Mouse (Mus musculus) heart, embryonic 12.5 days (tissue): ENCODE data around the gene Wnt2b. TPM values are rescaled to one million over a fixed set of nuclear protein-coding genes. Genes with fewer than 3 reads are reported as not detected.

Source experiments
- ATAC-seq: fragments of 200-750 bp; cut with Nextera tagmentation; 2 replicates; pipeline ENCODE4 v1.8.0; 2017; ENCODE audit warnings: moderate TSS enrichment, moderate library complexity; ENCODE audit not compliant: insufficient number of reproducible peaks, low FRiP score
- H3K27ac ChIP-seq: fragments of 300-500 bp; sonication (generic); 2 replicates; pipeline ENCODE4 v1.5.1; 2016; ENCODE audit warnings: mild to moderate bottlenecking, moderate library complexity; ENCODE audit not compliant: poor library complexity, severe bottlenecking
- H3K27me3 ChIP-seq: fragments of 300-500 bp; sonication (generic); replicated peaks from 2 replicates; pipeline ENCODE4 v1.6.1; 2016; ENCODE audit warnings: mild to moderate bottlenecking, moderate library complexity
- H3K36me3 ChIP-seq: fragments of 300-500 bp; sonication (generic); 2 replicates; pipeline ENCODE4 v1.6.1; 2016; ENCODE audit warnings: mild to moderate bottlenecking, moderate library complexity
- H3K4me1 ChIP-seq: fragments of 300-500 bp; sonication (generic); replicated peaks from 2 replicates; pipeline ENCODE4 v1.6.1; 2016; ENCODE audit warnings: mild to moderate bottlenecking
- H3K4me2 ChIP-seq: fragments of 300-500 bp; sonication (generic); 2 replicates; pipeline ENCODE4 v1.6.1; 2016; ENCODE audit warnings: mild to moderate bottlenecking, moderate library complexity
- H3K4me3 ChIP-seq: fragments of 300-500 bp; sonication (generic); 2 replicates; pipeline ENCODE4 v1.5.1; 2016; ENCODE audit warnings: mild to moderate bottlenecking
- H3K9ac ChIP-seq: fragments of 300-500 bp; sonication (generic); 2 replicates; pipeline ENCODE4 v1.6.1; 2016; ENCODE audit warnings: mild to moderate bottlenecking, moderate library complexity
- H3K9me3 ChIP-seq: fragments of 300-500 bp; sonication (generic); replicated peaks from 2 replicates; pipeline ENCODE4 v1.6.1; 2016; ENCODE audit warnings: mild to moderate bottlenecking, moderate library complexity
- WGBS: fragments of 180-500 bp; shearing (Covaris S2); methylation state at CpG from one replicate; pipeline ENCODE4 v1.1.7; 2016; 5-methylcytosine and 5-hydroxymethylcytosine counted together
- polyA plus RNA-seq: library from polyadenylated mRNA; unstranded; fragments of >200 nt; fragmentation: Nextera tagmentation; extraction: Ambion mirVana; gene quantifications from 2 replicates; pipeline ENCODE4 v1.2.1, GENCODE M21; 2016

The Wnt2b gene
- polyA plus RNA-seq, 1 experiment from 2014 or later = 1.4 TPM

- no peak for ATAC-seq
- H3K36me3 ChIP-seq = peaks cover 21% of the 10 kb centered on the region
- H3K4me3 ChIP-seq = no peak overlapping the region
- peak overlapping the region; percentile 26; the same call in 1 of the 2 replicates for H3K27ac ChIP-seq
- 23% methylated on average over 5 of the region's 5 CpGs for WGBS
- no peak overlapping the region for H3K4me2 ChIP-seq
- no peaks in the 10 kb centered on the region for H3K27me3 ChIP-seq
- H3K9me3 ChIP-seq = no peaks in the 10 kb centered on the region
- peaks cover 53% of the 10 kb centered on the region for H3K4me1 ChIP-seq
- no peak overlapping the region for H3K9ac ChIP-seq
Measured at GRCm38 (mm10) chr3:104942682-104943081, 19.0 kb downstream of the Wnt2b start.

GRCm38 (mm10) chr3:104940691-104941090 is 21.0 kb downstream of the Wnt2b start:
- 0 out of 2 replicates have a peak, but pooled peaks cover 4% of the 10 kb centered on the region for H3K9me3 ChIP-seq
- H3K27ac ChIP-seq = no peak overlapping the region
- H3K27me3 ChIP-seq = no peaks in the 10 kb centered on the region
- no peak overlapping the region for H3K4me3 ChIP-seq
- no peak overlapping the region for H3K4me2 ChIP-seq
- no peak for ATAC-seq
- 35% methylated on average over 6 of the region's 6 CpGs for WGBS
- no peak overlapping the region for H3K9ac ChIP-seq
- H3K36me3 ChIP-seq = peaks cover 10% of the 10 kb centered on the region
- peaks cover 56% of the 10 kb centered on the region for H3K4me1 ChIP-seq

DNA sequence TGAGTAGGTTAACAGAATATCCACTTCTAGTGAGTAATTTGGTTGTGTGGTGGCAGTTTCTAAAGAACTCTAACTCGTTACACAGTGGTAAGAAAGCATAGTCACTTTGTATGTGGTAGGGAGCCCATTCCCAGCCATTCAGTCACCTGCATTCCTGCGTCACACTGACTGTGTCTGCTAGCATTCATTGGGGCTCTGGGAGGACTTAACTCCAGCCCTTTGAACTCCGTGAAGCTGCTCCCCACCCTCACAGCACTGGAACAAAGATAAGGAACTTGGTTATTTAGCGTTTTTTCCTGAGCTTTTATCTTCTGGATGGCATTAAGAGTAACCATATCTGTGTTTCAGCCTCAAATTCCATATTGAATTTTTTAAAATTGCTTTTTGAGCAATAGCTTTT is 23.4 kb downstream of the Wnt2b start:
- H3K4me2 ChIP-seq = no peak overlapping the region
- no peak overlapping the region for H3K9ac ChIP-seq
- 29% methylated on average over 4 of the region's 4 CpGs for WGBS
- no peak overlapping the region for H3K4me3 ChIP-seq
- H3K4me1 ChIP-seq = peaks cover 35% of the 10 kb centered on the region
- H3K27me3 ChIP-seq = no peaks in the 10 kb centered on the region
- H3K9me3 ChIP-seq = 0 out of 2 replicates have a peak, but pooled peaks cover 4% of the 10 kb centered on the region
- no peak for ATAC-seq
- H3K27ac ChIP-seq = no peak overlapping the region
- H3K36me3 ChIP-seq = peaks cover 18% of the 10 kb centered on the region

DNA sequence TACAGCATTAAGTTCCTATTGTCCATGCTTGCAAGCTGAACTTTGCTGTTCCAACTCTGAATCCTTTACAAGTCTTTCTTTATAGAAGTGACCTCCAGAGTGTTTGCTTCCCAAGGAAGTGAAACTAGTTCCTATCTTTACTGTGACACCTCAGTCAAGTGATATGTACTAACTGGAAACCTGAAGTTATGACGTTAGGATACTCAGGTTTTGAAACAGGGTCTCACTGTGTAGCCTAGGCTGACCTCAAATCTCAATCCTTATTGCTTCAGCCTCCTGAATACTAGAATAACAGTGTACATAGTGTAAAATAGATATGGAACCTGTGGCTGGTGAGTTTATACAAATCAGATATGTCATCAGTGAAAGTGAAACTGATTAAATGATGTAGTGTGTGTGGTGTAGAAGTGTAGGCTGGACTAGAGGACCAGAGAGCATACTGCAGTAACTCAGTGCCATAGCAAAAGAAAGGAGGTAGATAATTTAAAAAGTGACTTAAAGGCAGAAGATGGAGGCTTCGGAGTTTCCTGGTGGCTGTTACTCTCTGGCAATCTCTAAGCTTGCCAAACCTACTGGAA is 23.9 kb downstream of the Wnt2b start:
- no peak overlapping the region for H3K9ac ChIP-seq
- no peak for ATAC-seq
- WGBS = 70% methylated on average over 2 of the region's 2 CpGs

DNA sequence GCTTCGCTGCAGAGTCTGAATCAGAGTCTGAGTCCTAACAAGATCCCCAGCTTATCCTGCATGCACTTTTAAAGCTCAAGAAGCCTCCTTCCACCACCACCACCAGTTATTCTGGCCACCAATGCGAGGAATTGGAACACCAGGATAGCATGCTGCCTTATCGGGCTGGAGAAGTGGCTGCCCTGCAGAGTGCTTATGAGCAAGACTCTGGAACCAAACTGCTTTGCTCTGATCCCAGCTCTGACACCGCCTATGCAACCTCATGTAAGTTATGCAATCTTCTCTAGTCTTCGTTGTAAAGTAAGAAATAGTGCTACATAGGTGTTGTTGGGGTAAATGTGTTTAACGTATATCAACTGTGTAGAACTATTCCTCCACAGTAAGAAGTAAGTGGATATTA is 32.3 kb downstream of the Wnt2b start:
- no peak overlapping the region for H3K9ac ChIP-seq
- no peaks in the 10 kb centered on the region for H3K9me3 ChIP-seq
- peaks cover 35% of the 10 kb centered on the region for H3K36me3 ChIP-seq
- no peaks in the 10 kb centered on the region for H3K27me3 ChIP-seq
- H3K27ac ChIP-seq = no peak overlapping the region
- H3K4me1 ChIP-seq = no peaks in the 10 kb centered on the region
- H3K4me2 ChIP-seq = no peak overlapping the region
- no peak overlapping the region for H3K4me3 ChIP-seq
- WGBS = 86% methylated on average over 6 of the region's 6 CpGs
- ATAC-seq = no peak

More for the DNA sequence above, 23.9 kb downstream of the Wnt2b start:
- no peak overlapping the region for H3K4me2 ChIP-seq
- H3K27ac ChIP-seq = no peak overlapping the region
- peaks cover 30% of the 10 kb centered on the region for H3K4me1 ChIP-seq
- 0 out of 2 replicates have a peak, but pooled peaks cover 4% of the 10 kb centered on the region for H3K9me3 ChIP-seq
- H3K36me3 ChIP-seq = peaks cover 18% of the 10 kb centered on the region
- H3K27me3 ChIP-seq = no peaks in the 10 kb centered on the region
- no peak overlapping the region for H3K4me3 ChIP-seq

- Histone ChIP-seq H3K4me2 (no peak overlapping the region), H3K27ac (no peak overlapping the region), H3K4me3 (no peak overlapping the region), H3K4me1 (no peaks in the 10 kb centered on the region), H3K36me3 (peaks cover 30% of the 10 kb centered on the region), H3K9ac (no peak overlapping the region), H3K27me3 (no peaks in the 10 kb centered on the region), H3K9me3 (no peaks in the 10 kb centered on the region)
- ATAC-seq = no peak
- 73% methylated on average over 3 of the region's 3 CpGs for WGBS
Measured at GRCm38 (mm10) chr3:104914986-104915385, 46.7 kb downstream of the Wnt2b start.

DNA sequence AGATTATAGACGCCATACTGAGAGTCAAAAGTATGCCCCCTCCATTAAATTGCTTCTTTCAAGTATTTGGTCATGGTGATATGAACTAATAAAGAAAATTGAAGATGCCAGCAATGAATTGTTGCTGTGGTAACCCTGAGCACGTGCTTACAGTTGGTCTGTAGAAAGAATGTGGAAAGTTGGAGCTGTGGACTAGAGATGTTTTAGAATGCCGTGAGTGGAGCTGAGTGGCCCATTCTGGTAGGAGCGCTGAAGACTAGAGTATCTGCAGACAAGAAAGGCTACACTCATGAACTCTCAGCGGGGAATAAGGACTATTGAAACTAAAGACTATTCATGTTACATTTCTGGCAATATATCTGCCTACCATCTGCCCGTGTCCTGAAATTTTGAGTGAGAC is 52.5 kb downstream of the Wnt2b start:
- H3K27me3 ChIP-seq = no peaks in the 10 kb centered on the region
- H3K36me3 ChIP-seq = peaks cover 29% of the 10 kb centered on the region
- no peak for ATAC-seq
- H3K9ac ChIP-seq = no peak overlapping the region
- no peaks in the 10 kb centered on the region for H3K9me3 ChIP-seq
- 90% methylated on average over 6 of the region's 6 CpGs for WGBS
- H3K4me1 ChIP-seq = peaks cover 7% of the 10 kb centered on the region; the same call in 1 of the 2 replicates
- no peak overlapping the region for H3K4me2 ChIP-seq
- H3K4me3 ChIP-seq = no peak overlapping the region
- no peak overlapping the region for H3K27ac ChIP-seq

DNA sequence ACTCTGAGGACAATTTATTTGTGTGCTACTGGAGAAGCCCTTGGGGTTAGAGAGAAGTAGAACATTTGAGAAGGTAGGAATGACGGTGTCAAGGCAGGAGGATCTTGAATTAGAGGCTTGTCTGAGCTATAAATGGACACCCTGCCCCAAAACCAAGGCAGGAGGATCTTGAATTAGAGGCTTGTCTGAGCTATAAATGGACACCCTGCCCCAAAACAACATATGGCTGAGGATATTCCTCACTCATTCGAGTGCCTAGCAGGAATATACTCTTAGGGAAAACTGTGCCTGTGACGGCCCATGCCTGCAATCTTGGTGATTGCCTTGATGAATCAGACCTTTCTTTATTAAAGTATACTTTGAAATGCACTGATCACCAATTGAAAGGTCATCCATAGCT is 55.7 kb downstream of the Wnt2b start:
- no peak overlapping the region for H3K9ac ChIP-seq
- ATAC-seq = no peak
- H3K27ac ChIP-seq = no peak overlapping the region
- no peaks in the 10 kb centered on the region for H3K27me3 ChIP-seq
- peaks cover 7% of the 10 kb centered on the region; the same call in 1 of the 2 replicates for H3K4me1 ChIP-seq
- H3K4me3 ChIP-seq = no peak overlapping the region
- H3K36me3 ChIP-seq = peaks cover 27% of the 10 kb centered on the region
- WGBS = 58% methylated on average over 3 of the region's 3 CpGs
- H3K9me3 ChIP-seq = no peaks in the 10 kb centered on the region
- H3K4me2 ChIP-seq = no peak overlapping the region

DNA sequence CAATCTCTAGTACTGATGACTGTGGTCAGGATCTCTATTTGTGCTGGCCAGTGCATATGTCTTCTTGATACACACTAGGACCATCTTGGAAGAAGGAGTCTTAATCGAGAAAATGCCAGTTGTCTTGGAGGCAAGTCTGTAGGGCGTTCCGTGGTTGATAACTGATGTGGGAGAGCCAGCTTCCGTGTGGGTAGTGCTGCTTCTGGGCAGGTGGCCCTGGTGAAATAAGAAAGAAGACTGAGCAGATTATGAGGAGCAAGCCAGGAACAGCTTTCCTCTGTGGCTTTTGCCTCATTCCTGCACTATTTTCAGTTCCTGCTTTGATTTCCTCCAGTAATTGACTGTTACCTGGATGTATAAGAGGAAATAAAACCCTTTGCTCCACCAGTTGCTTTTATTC is 56.3 kb downstream of the Wnt2b start:
- H3K27ac ChIP-seq = no peak overlapping the region
- H3K4me1 ChIP-seq = peaks cover 7% of the 10 kb centered on the region; the same call in 1 of the 2 replicates
- no peak for ATAC-seq
- no peak overlapping the region for H3K4me3 ChIP-seq
- no peaks in the 10 kb centered on the region for H3K9me3 ChIP-seq
- H3K9ac ChIP-seq = no peak overlapping the region
- 80% methylated on average over 4 of the region's 4 CpGs for WGBS
- peaks cover 22% of the 10 kb centered on the region for H3K36me3 ChIP-seq
- H3K27me3 ChIP-seq = no peaks in the 10 kb centered on the region
- no peak overlapping the region for H3K4me2 ChIP-seq

- peaks cover 45% of the 10 kb centered on the region for H3K36me3 ChIP-seq
- H3K4me3 ChIP-seq = no peak overlapping the region
- ATAC-seq = no peak
- H3K27ac ChIP-seq = no peak overlapping the region
- H3K9me3 ChIP-seq = no peaks in the 10 kb centered on the region
- no peaks in the 10 kb centered on the region for H3K27me3 ChIP-seq
- H3K9ac ChIP-seq = no peak overlapping the region
- peaks cover 6% of the 10 kb centered on the region; the same call in 1 of the 2 replicates for H3K4me1 ChIP-seq
- H3K4me2 ChIP-seq = no peak overlapping the region
- WGBS = 92% methylated on average over 4 of the region's 4 CpGs
Measured at GRCm38 (mm10) chr3:104901154-104901553, 60.6 kb downstream of the Wnt2b start.

- Histone ChIP-seq H3K4me1 (no peaks in the 10 kb centered on the region), H3K4me3 (no peak overlapping the region), H3K9ac (no peak overlapping the region), H3K9me3 (no peaks in the 10 kb centered on the region), H3K36me3 (peaks cover 55% of the 10 kb centered on the region), H3K27ac (no peak overlapping the region), H3K4me2 (no peak overlapping the region), H3K27me3 (no peaks in the 10 kb centered on the region)
- no peak for ATAC-seq
- 91% methylated on average over 3 of the region's 3 CpGs for WGBS
Measured at GRCm38 (mm10) chr3:104896141-104896540, 65.6 kb downstream of the Wnt2b start.
